Mouse (Mus musculus) brain, embryonic 14.5 days (tissue): ENCODE data around the gene Ercc2.

Source experiments
- CTCF ChIP-seq: fragments of 200-500 bp; IDR thresholded peaks from 2 replicates; pipeline ENCODE4 v1.5.1; 2012; ENCODE audit warnings: inconsistent platforms, mild to moderate bottlenecking, moderate library complexity, borderline replicate concordance; ENCODE audit not compliant: insufficient read depth, insufficient read length; ENCODE audit errors: extremely low read depth
- POLR2A ChIP-seq: fragments of 200-500 bp; IDR thresholded peaks from 2 replicates; pipeline ENCODE4 v1.6.1; 2012; ENCODE audit warnings: mild to moderate bottlenecking, inconsistent platforms, borderline replicate concordance; ENCODE audit not compliant: poor library complexity, insufficient read depth, insufficient read length, severe bottlenecking; ENCODE audit errors: extremely low read depth

- TF ChIP-seq CTCF: no peak
- TF ChIP-seq POLR2A: no peak
Observed at GRCm38 (mm10) chr7:19357381-19358375, 24.1 kb upstream of the Ercc2 start.
